Mouse (Mus musculus) forebrain, embryonic 16.5 days (tissue): ENCODE results near the gene Man1a2. TPM values are rescaled to one million over a fixed set of nuclear protein-coding genes. Genes with fewer than 3 reads are reported as not detected.

ENCODE experiments used
- ATAC-seq: fragments of 200-750 bp; cut with Nextera tagmentation; 2 replicates; pipeline ENCODE4 v1.8.0; 2017; ENCODE audit warnings: mild to moderate bottlenecking, moderate library complexity
- H3K27ac ChIP-seq: fragments of 300-500 bp; sonication (generic); 2 replicates; pipeline ENCODE4 v1.5.1; 2014; ENCODE audit warnings: low read length, control low read depth
- H3K27me3 ChIP-seq: fragments of 300-500 bp; sonication (generic); replicated peaks from 2 replicates; pipeline ENCODE4 v1.6.1; 2014; ENCODE audit warnings: low read length; ENCODE audit not compliant: control insufficient read depth, insufficient read depth
- H3K36me3 ChIP-seq: fragments of 300-500 bp; sonication (generic); 2 replicates; pipeline ENCODE4 v1.6.1; 2014; ENCODE audit not compliant: control insufficient read depth, insufficient read depth
- H3K4me1 ChIP-seq: fragments of 300-500 bp; sonication (generic); replicated peaks from 2 replicates; pipeline ENCODE4 v1.6.1; 2014; ENCODE audit warnings: low read length; ENCODE audit not compliant: control insufficient read depth, insufficient read depth
- H3K4me2 ChIP-seq: fragments of 300-500 bp; sonication (generic); 2 replicates; pipeline ENCODE4 v1.6.1; 2014; ENCODE audit warnings: mild to moderate bottlenecking, low read length, control low read depth
- H3K4me3 ChIP-seq: fragments of 300-500 bp; sonication (generic); replicated peaks from 2 replicates; pipeline ENCODE4 v1.5.1; 2014; ENCODE audit warnings: mild to moderate bottlenecking, low read length, control low read depth
- H3K9ac ChIP-seq: fragments of 300-500 bp; sonication (generic); replicated peaks from 2 replicates; pipeline ENCODE4 v1.6.1; 2014; ENCODE audit warnings: low read depth, low read length, control low read depth
- H3K9me3 ChIP-seq: fragments of 300-500 bp; sonication (generic); 2 replicates; pipeline ENCODE4 v1.6.1; 2016; ENCODE audit warnings: low read length; ENCODE audit not compliant: control insufficient read depth
- WGBS: fragments of 180-500 bp; shearing (Covaris S2); extraction: QIAGEN DNeasy Blood & Tissue Kit; methylation state at CpG from one replicate; pipeline ENCODE4 v1.1.7; 2014; 5-methylcytosine and 5-hydroxymethylcytosine counted together
- polyA plus RNA-seq: library from polyadenylated mRNA; unstranded; fragments of >200 nt; fragmentation: Nextera tagmentation; extraction: Ambion mirVana; gene quantifications from 2 replicates; pipeline ENCODE4 v1.2.1, GENCODE M21; 2015

The Man1a2 gene
- polyA plus RNA-seq, 1 experiment from 2014 or later: 32.8 TPM

GRCm38 (mm10) chr3:100530244-100530788, 155.0 kb downstream of the Man1a2 start:
- no peaks in the 10 kb centered on the region for H3K9me3 ChIP-seq

DNA sequence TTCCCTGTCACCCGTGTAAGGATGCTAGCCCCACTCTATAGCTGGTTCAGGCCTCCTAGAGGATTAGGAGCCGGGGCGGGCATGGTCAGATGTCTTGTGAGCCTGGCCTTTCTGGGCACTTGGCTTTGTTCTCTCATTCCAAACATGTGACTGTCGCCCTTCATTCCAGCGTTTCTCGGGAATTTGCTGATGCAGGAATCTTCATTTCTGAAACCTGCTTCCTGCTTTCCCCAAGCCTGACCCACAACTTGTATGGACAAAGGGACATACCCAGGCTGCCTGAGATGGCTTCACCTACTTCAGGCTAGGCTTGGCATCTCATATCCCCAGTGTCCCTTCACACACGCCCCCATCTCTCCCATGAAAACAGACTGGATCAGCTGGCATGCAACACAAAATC, 162.6 kb downstream of the Man1a2 start:
- Histone ChIP-seq H3K27me3 (no peaks in the 10 kb centered on the region), H3K4me1 (no peaks in the 10 kb centered on the region), H3K4me2 (no peak overlapping the region), H3K27ac (no peak overlapping the region), H3K9me3 (no peaks in the 10 kb centered on the region), H3K36me3 (no peaks in the 10 kb centered on the region), H3K9ac (no peak overlapping the region), H3K4me3 (no peak overlapping the region)
- WGBS: 78% methylated on average over 7 of the region's 7 CpGs
- no peak for ATAC-seq

More at GRCm38 (mm10) chr3:100530244-100530788, 155.0 kb downstream of the Man1a2 start:
- H3K4me2 ChIP-seq: no peak overlapping the region
- no peak for ATAC-seq
- H3K27me3 ChIP-seq: no peaks in the 10 kb centered on the region
- WGBS: 88% methylated on average over 7 of the region's 7 CpGs
- no peaks in the 10 kb centered on the region for H3K4me1 ChIP-seq
- no peak overlapping the region for H3K4me3 ChIP-seq
- H3K9ac ChIP-seq: no peak overlapping the region
- H3K36me3 ChIP-seq: no peaks in the 10 kb centered on the region
- H3K27ac ChIP-seq: no peak overlapping the region

DNA sequence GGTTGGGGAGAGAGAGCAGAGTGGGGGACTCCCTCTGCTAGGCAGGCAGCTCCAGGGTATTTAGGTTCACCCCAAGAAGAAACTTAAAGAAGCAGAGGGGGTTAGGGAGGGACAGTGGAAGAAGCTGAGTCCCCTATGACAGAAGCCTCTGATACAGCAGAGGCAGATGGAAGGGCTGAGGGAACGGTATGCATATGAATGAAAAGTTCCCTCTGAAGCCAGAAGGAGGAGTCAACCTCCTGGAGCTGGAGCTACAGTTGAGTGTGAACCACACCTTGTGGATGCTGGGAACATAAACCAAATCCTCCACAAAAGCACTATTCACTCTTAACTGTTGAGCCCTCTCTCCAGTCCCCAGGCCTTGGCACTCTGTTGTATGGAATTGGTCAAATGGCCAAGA, 163.7 kb downstream of the Man1a2 start:
- Histone ChIP-seq H3K36me3 (no peaks in the 10 kb centered on the region), H3K4me2 (no peak overlapping the region), H3K9me3 (no peaks in the 10 kb centered on the region), H3K27ac (no peak overlapping the region), H3K4me1 (no peaks in the 10 kb centered on the region), H3K27me3 (no peaks in the 10 kb centered on the region), H3K4me3 (no peak overlapping the region), H3K9ac (no peak overlapping the region)
- 59% methylated on average over 1 of the region's 1 CpGs for WGBS
- ATAC-seq: no peak

GRCm38 (mm10) chr3:100515754-100516141, 169.6 kb downstream of the Man1a2 start:
- no peak overlapping the region for H3K4me3 ChIP-seq
- no peaks in the 10 kb centered on the region for H3K4me1 ChIP-seq
- 82% methylated on average over 5 of the region's 5 CpGs for WGBS
- no peaks in the 10 kb centered on the region for H3K36me3 ChIP-seq
- ATAC-seq: no peak
- H3K27ac ChIP-seq: no peak overlapping the region
- H3K27me3 ChIP-seq: no peaks in the 10 kb centered on the region
- no peaks in the 10 kb centered on the region for H3K9me3 ChIP-seq
- no peak overlapping the region for H3K4me2 ChIP-seq
- H3K9ac ChIP-seq: no peak overlapping the region

DNA sequence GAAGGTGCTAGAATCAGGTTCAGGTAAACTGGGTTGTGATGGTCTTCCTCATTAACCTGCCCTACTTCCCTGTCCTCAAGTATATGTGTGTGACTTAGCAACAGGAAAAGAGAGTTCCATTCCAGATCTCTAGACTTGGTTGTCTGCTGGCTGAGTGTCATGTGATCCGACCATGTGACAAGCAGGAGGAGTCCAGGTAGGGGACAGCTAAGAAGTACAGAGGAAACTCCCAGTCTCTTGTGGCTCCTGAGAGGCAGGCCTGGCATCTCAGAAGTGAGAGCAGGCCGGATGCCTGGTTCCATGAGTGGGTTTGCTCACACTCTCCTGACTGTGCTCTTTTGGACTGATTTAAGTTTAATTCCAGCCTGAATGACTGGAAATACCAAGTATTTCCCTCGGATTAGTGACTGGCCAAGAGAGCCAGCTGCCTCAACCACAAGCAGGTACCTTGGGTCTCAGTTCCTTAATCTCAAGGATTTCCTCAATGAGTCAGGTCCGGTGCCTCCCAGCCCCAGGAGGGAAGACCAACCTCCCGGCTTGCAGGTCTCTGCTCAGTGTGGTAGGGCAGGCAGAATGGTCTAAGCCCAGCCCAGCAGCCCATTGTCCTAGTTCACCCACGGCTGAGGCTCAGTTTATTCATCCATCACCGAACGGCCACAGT, 170.1 kb downstream of the Man1a2 start:
- Histone ChIP-seq H3K9ac (no peak overlapping the region), H3K4me2 (no peak overlapping the region), H3K4me1 (no peaks in the 10 kb centered on the region), H3K36me3 (no peaks in the 10 kb centered on the region), H3K9me3 (no peaks in the 10 kb centered on the region), H3K27ac (no peak overlapping the region), H3K27me3 (no peaks in the 10 kb centered on the region), H3K4me3 (no peak overlapping the region)
- no peak for ATAC-seq
- WGBS: 66% methylated on average over 8 of the region's 8 CpGs

Other genes with a start within 250 kb of the Man1a2 start
- 3.5 and 5.1 TPM in 2 replicates for gene Tent5c, start 196.2 kb downstream of the Man1a2 start, polyA plus RNA-seq
- gene Vtcn1, start 140.0 kb upstream of the Man1a2 start, polyA plus RNA-seq: not detected in 2 replicates
- 9.1 and 9.4 TPM in 2 replicates for gene Trim45, start 236.7 kb upstream of the Man1a2 start, polyA plus RNA-seq